ENCODE assay signal across 8 mouse cellular contexts in the genomic region with DNA sequence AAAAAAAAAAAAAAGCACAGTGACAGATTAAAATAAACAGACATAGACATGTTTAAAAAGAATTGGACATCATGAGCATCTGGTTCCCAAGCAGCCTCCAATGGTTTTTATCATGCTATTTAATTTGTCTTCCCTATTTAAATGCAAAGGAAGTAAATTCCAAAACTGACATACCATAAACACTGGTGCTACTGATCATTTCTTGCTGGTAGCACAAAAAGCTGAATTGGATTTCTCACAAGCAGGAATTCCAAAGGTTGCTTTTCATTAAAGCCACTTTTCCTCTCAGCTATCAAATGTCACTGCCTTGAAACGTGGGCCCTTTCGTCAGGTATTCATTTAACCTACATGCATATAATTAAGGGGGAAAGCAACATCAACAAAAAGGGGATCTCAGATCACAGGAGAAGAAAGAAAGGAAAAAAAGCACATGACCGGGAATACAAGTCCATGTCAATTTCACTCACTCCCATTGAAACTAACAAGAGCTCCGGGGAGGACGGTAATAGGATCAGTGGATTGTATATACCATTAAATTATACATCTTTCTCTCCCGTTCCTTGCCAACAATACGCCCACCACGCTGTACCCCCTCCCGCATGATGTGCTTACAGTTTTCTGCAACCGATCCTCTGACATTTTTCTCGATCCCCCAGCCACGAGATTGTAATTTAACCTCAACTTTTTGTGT. TPM values are rescaled to one million over a fixed set of nuclear protein-coding genes. Genes with fewer than 3 reads are reported as not detected.
DNase-seq lines count a peak whose midpoint lies in the region; ATAC-seq and TF ChIP-seq lines count a peak whose summit lies in the region.

No protein-coding gene starts in this region.

- peaks cover 6% of the 10 kb centered on the region for H3K27me3 ChIP-seq in forebrain, embryonic 10.5 days (ENCODE audit: poor library complexity, severe bottlenecking)
- H3K27me3 ChIP-seq in limb, embryonic 12.5 days, result 0 out of 2 replicates have a peak, but pooled peaks cover 3% of the 10 kb centered on the region

- TF ChIP-seq CTCF in left cerebral cortex, adult 2 months (IDR thresholded peaks at IDR 0.05), result no peak

- intact Hi-C loops in left cerebral cortex, adult 2 months (cut with DNase I), result no loop called here
- intact Hi-C loops in left cerebral cortex, postnatal 14 days (cut with DNase I), result loop anchor here (10.0 kb wide), 3 partner anchors 122 to 758 kb away; no protein-coding TSS in a partner anchor

- under 1% methylated on average over 12 of the region's 12 CpGs for WGBS in forebrain, embryonic 10.5 days
- WGBS in limb, embryonic 12.5 days, result 0% methylated on average over 12 of the region's 12 CpGs

- no peaks in the 10 kb centered on the region for H3K9me3 ChIP-seq in forebrain, embryonic 10.5 days
- H3K9me3 ChIP-seq in limb, embryonic 12.5 days, result no peaks in the 10 kb centered on the region

- peak overlapping the region; percentile 59 for H3K4me3 ChIP-seq in left cerebral cortex, adult 2 months
- peak overlapping the region; percentile 85 for H3K4me3 ChIP-seq in forebrain, embryonic 10.5 days
- H3K4me3 ChIP-seq in limb, embryonic 12.5 days (replicated peaks), result peak overlapping the region; percentile 79

- ATAC-seq in limb, embryonic 12.5 days (ENCODE audit: insufficient number of reproducible peaks, insufficient read depth, low FRiP score, low TSS enrichment, low read depth), result no peak

- peaks cover 58% of the 10 kb centered on the region for H3K4me1 ChIP-seq in forebrain, embryonic 10.5 days
- H3K4me1 ChIP-seq in limb, embryonic 12.5 days (replicated peaks), result peaks cover 20% of the 10 kb centered on the region

- no peaks in the 10 kb centered on the region for H3K36me3 ChIP-seq in forebrain, embryonic 10.5 days (replicated peaks)
- H3K36me3 ChIP-seq in limb, embryonic 12.5 days, result no peaks in the 10 kb centered on the region

- DNase-seq in left cerebral cortex, adult 2 months (ENCODE audit: extremely low spot score in 1 of 2, low spot score in 2 of 2), result no peak
- no peak for DNase-seq in left cerebral cortex, postnatal 14 days (ENCODE audit: low spot score in 2 of 2)
- no peak for DNase-seq in forebrain, embryonic 10.5 days (ENCODE audit: extremely low spot score, low spot score)
- peak; percentile 45 for DNase-seq in retina, postnatal 1 day
- DNase-seq in urinary bladder, adult 2 months (ENCODE audit: low spot score), result no peak
- no peak for DNase-seq in c-Kit-positive CD71-positive TER-119-positive erythroid progenitor cells, embryonic 14.5 days (ENCODE audit: low spot score)
- DNase-seq in thymus, postnatal 36 days, result no peak

- peak overlapping the region; percentile 94 for H3K9ac ChIP-seq in limb, embryonic 12.5 days (replicated peaks)

- H3K4me2 ChIP-seq in limb, embryonic 12.5 days, result peak overlapping the region; percentile 80

- 0 out of 2 replicates have a peak overlapping the region, but pooled peaks have one; percentile 11 for H3K27ac ChIP-seq in left cerebral cortex, adult 2 months
- H3K27ac ChIP-seq in forebrain, embryonic 10.5 days, result peak overlapping the region; percentile 99
- H3K27ac ChIP-seq in limb, embryonic 12.5 days, result peak overlapping the region; percentile 41

RNA-seq across cellular contexts. Expression of gene Fign, which starts 1.0 kb away (rescaled TPM):
- 1 to 10 TPM; 3.0 to 6.0 TPM for total RNA-seq in left cerebral cortex, adult 2 months (2021)
- 1 to 10 TPM; 1.8 to 3.0 TPM for total RNA-seq in left cerebral cortex, postnatal 14 days (2021)
- 12.9 and 14.1 TPM in 2 replicates for polyA plus RNA-seq in forebrain, embryonic 10.5 days (2016; fragmentation: Nextera tagmentation; extraction: Ambion mirVana)
- 4.2 and 6.8 TPM in 2 replicates for polyA plus RNA-seq in limb, embryonic 12.5 days (2016; fragmentation: Nextera tagmentation; extraction: Ambion mirVana)
- polyA plus RNA-seq in urinary bladder, adult 2 months (2012; rRNA removed), result 2.7 and 4.3 TPM in 2 replicates

Comparison
In these comparisons a context has a peak if more than half of its experiments do, and no peak if none do; other contexts are left out.
1. H3K27ac ChIP-seq: peak in every context shown above with its lines; median percentile 99 in forebrain, embryonic 10.5 days; 41 in limb, embryonic 12.5 days; 11 in left cerebral cortex, adult 2 months.